Mouse (Mus musculus) thymus, adult 2 months (tissue): Measurements from ENCODE around the gene Itpr2. TPM values are rescaled to one million over a fixed set of nuclear protein-coding genes. Genes with fewer than 3 reads are reported as not detected.

Experiments used
- DNase-seq: peaks from one replicate; pipeline ENCODE4 v3.0.0; 2021
- H3K27ac ChIP-seq: fragments of 200-500 bp; 2 replicates; pipeline ENCODE4 v1.5.1; 2012; ENCODE audit warnings: low read length, control low read depth; ENCODE audit not compliant: control insufficient read depth, insufficient read depth
- H3K27me3 ChIP-seq: fragments of 200-500 bp; 2 replicates; pipeline ENCODE4 v1.6.1; 2012; ENCODE audit warnings: mild to moderate bottlenecking, low read length, moderate library complexity, mixed read lengths; ENCODE audit not compliant: control insufficient read depth, insufficient read depth
- H3K36me3 ChIP-seq: fragments of 200-500 bp; 2 replicates; pipeline ENCODE4 v1.6.1; 2012; ENCODE audit warnings: mild to moderate bottlenecking, low read length, moderate library complexity; ENCODE audit not compliant: control insufficient read depth, insufficient read depth
- H3K4me1 ChIP-seq: fragments of 200-500 bp; replicated peaks from 2 replicates; pipeline ENCODE4 v1.6.1; 2012; ENCODE audit warnings: low read length; ENCODE audit not compliant: control insufficient read depth, insufficient read depth
- H3K4me3 ChIP-seq: fragments of 200-500 bp; 2 replicates; pipeline ENCODE4 v1.5.1; 2012; ENCODE audit warnings: mild to moderate bottlenecking, low read length, control low read depth, moderate library complexity; ENCODE audit not compliant: control insufficient read depth, insufficient read depth
- CTCF ChIP-seq: fragments of 200-500 bp; IDR thresholded peaks from 2 replicates; pipeline ENCODE4 v1.5.1; 2012; ENCODE audit warnings: mild to moderate bottlenecking, control low read depth, low read length, moderate library complexity, borderline replicate concordance; ENCODE audit not compliant: control insufficient read depth, poor library complexity, insufficient read depth; ENCODE audit errors: extremely low read depth
- POLR2A ChIP-seq: fragments of 200-500 bp; IDR thresholded peaks from 2 replicates; pipeline ENCODE4 v1.6.1; 2012; ENCODE audit warnings: mild to moderate bottlenecking, low read length, control low read depth, moderate library complexity; ENCODE audit not compliant: control insufficient read depth, poor library complexity, insufficient read depth; ENCODE audit errors: extremely low read depth
- WGBS: fragments of 180-500 bp; shearing (Covaris S2); methylation state at CpG from one replicate; pipeline ENCODE4 v1.1.7; 2018; 5-methylcytosine and 5-hydroxymethylcytosine counted together
- polyA plus RNA-seq: library from polyadenylated mRNA; depleted of rRNA; stranded (reverse); fragments of >200 nt; gene quantifications from 2 replicates; pipeline ENCODE4 v1.2.3, GENCODE M21; 2012

Gene Itpr2
- polyA plus RNA-seq, 1 experiment = 60.3 TPM

- Histone ChIP-seq H3K27ac (no peak overlapping the region), H3K27me3 (no peaks in the 10 kb centered on the region), H3K4me1 (no peaks in the 10 kb centered on the region), H3K4me3 (no peak overlapping the region), H3K36me3 (peaks cover 38% of the 10 kb centered on the region)
- no peak for DNase-seq
- 95% methylated on average over 6 of the region's 6 CpGs for WGBS
- TF ChIP-seq POLR2A = no peak
- TF ChIP-seq CTCF = no peak
These were observed 290.8 kb downstream of the Itpr2 start for GRCm38 (mm10) chr6:146211233-146211632.

- Histone ChIP-seq H3K36me3 (peaks cover 26% of the 10 kb centered on the region), H3K27ac (no peak overlapping the region), H3K27me3 (no peaks in the 10 kb centered on the region), H3K4me3 (no peak overlapping the region), H3K4me1 (no peaks in the 10 kb centered on the region)
- DNase-seq = no peak
- TF ChIP-seq POLR2A (no peak), CTCF (no peak)
- 45% methylated on average over 6 of the region's 6 CpGs for WGBS
These were observed 293.0 kb downstream of the Itpr2 start for GRCm38 (mm10) chr6:146208983-146209382.

GRCm38 (mm10) chr6:146207204-146207959 lies 294.6 kb downstream of the Itpr2 start:
- no peaks in the 10 kb centered on the region for H3K4me1 ChIP-seq
- peaks cover 26% of the 10 kb centered on the region for H3K36me3 ChIP-seq
- 74% methylated on average over 10 of the region's 10 CpGs for WGBS
- DNase-seq = no peak
- H3K27ac ChIP-seq = no peak overlapping the region
- no peak overlapping the region for H3K4me3 ChIP-seq
- TF ChIP-seq CTCF (no peak), POLR2A (no peak)
- no peaks in the 10 kb centered on the region for H3K27me3 ChIP-seq

GRCm38 (mm10) chr6:146205136-146205535 lies 296.9 kb downstream of the Itpr2 start:
- H3K4me1 ChIP-seq = no peaks in the 10 kb centered on the region
- no peak for DNase-seq
- WGBS = 69% methylated on average over 2 of the region's 2 CpGs

GRCm38 (mm10) chr6:146204470-146204869 lies 297.6 kb downstream of the Itpr2 start:
- H3K27ac ChIP-seq = no peak overlapping the region
- WGBS = 84% methylated on average over 4 of the region's 4 CpGs
- no peak for DNase-seq
- no peaks in the 10 kb centered on the region for H3K4me1 ChIP-seq
- H3K27me3 ChIP-seq = no peaks in the 10 kb centered on the region
- H3K36me3 ChIP-seq = peaks cover 19% of the 10 kb centered on the region
- no peak overlapping the region for H3K4me3 ChIP-seq
- no peak for TF ChIP-seq POLR2A

More at GRCm38 (mm10) chr6:146205136-146205535, 296.9 kb downstream of the Itpr2 start:
- Histone ChIP-seq H3K36me3 (peaks cover 19% of the 10 kb centered on the region), H3K27me3 (no peaks in the 10 kb centered on the region), H3K27ac (no peak overlapping the region), H3K4me3 (no peak overlapping the region)
- TF ChIP-seq CTCF = no peak
- no peak for TF ChIP-seq POLR2A

DNA sequence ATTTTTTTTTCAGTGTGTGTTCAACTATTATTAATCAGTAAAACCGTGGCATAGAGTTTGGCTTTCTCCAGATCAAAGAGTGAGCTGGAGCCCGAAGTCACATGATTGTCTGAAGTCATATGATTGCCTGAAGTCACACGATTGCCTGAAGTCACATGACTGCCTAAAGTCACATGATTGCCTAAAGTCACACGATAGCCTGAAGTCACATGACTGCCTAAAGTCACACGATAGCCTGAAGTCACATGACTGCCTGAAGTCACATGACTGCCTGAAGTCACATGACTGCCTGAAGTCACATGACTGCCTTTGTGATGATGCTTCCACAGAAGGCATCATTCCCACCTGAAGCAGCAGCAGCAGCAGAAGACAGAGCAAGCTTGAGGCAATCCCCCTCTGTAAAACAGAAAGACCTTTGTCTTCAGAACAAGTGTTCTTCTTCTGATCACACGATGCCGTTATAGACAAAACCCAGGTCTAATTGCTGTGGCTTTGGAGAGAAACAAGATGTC lies 304.1 kb downstream of the Itpr2 start:
- 96% methylated on average over 7 of the region's 7 CpGs for WGBS
- no peak overlapping the region for H3K4me3 ChIP-seq

More for the DNA sequence above, 304.1 kb downstream of the Itpr2 start:
- no peaks in the 10 kb centered on the region for H3K4me1 ChIP-seq
- DNase-seq = no peak
- H3K27ac ChIP-seq = no peak overlapping the region
- no peaks in the 10 kb centered on the region for H3K27me3 ChIP-seq
- H3K36me3 ChIP-seq = peaks cover 41% of the 10 kb centered on the region
- no peak for TF ChIP-seq POLR2A
- TF ChIP-seq CTCF = no peak
